Mouse (Mus musculus) embryonic facial prominence, embryonic 14.5 days (tissue): ENCODE measurements around the gene Sirt4. TPM values are rescaled to one million over a fixed set of nuclear protein-coding genes. Genes with fewer than 3 reads are reported as not detected.
A peak's percentile ranks its signal among the peaks of the same experiment; 100 is the strongest.
"Not testable (repeated sequence)": the region's sequence is repeated elsewhere in the genome, so short reads cannot be mapped to it uniquely, and the experiment has no call there.

Source experiments
- ATAC-seq: fragments of 200-750 bp; cut with Nextera tagmentation; 2 replicates; pipeline ENCODE4 v1.8.0; 2017; ENCODE audit warnings: low read depth, moderate number of reproducible peaks, moderate TSS enrichment
- DNase-seq: peaks from one replicate; pipeline ENCODE4 v3.0.0-alpha.2; 2015; ENCODE audit warnings: low spot score
- H3K27ac ChIP-seq: fragments of 300-500 bp; sonication (generic); replicated peaks from 2 replicates; pipeline ENCODE4 v1.5.1; 2014; ENCODE audit warnings: low read depth, mild to moderate bottlenecking, low read length, moderate library complexity
- H3K27me3 ChIP-seq: fragments of 300-500 bp; sonication (generic); replicated peaks from 2 replicates; pipeline ENCODE4 v1.6.1; 2014; ENCODE audit warnings: low read length; ENCODE audit not compliant: control insufficient read depth, insufficient read depth
- H3K36me3 ChIP-seq: fragments of 300-500 bp; sonication (generic); 2 replicates; pipeline ENCODE4 v1.6.1; 2014; ENCODE audit warnings: low read length, mixed read lengths; ENCODE audit not compliant: control insufficient read depth, insufficient read depth
- H3K4me1 ChIP-seq: fragments of 300-500 bp; sonication (generic); 2 replicates; pipeline ENCODE4 v1.6.1; 2014; ENCODE audit warnings: antibody characterized with exemption, low read length; ENCODE audit not compliant: control insufficient read depth, insufficient read depth
- H3K4me2 ChIP-seq: fragments of 300-500 bp; sonication (generic); 2 replicates; pipeline ENCODE4 v1.6.1; 2014; ENCODE audit warnings: low read depth, mild to moderate bottlenecking, low read length, moderate library complexity, mixed read lengths
- H3K4me3 ChIP-seq: fragments of 300-500 bp; sonication (generic); 2 replicates; pipeline ENCODE4 v1.5.1; 2014; ENCODE audit warnings: low read depth, mild to moderate bottlenecking, low read length
- H3K9ac ChIP-seq: fragments of 300-500 bp; sonication (generic); 2 replicates; pipeline ENCODE4 v1.6.1; 2014; ENCODE audit warnings: low read depth, mild to moderate bottlenecking, low read length, moderate library complexity, mixed read lengths
- H3K9me3 ChIP-seq: fragments of 300-500 bp; sonication (generic); 2 replicates; pipeline ENCODE4 v1.6.1; 2016; ENCODE audit warnings: low read length; ENCODE audit not compliant: control insufficient read depth
- whole genome bisulfite sequencing: fragments of 180-500 bp; shearing (Covaris S2); extraction: QIAGEN DNeasy Blood & Tissue Kit; methylation state at CpG from one replicate; pipeline ENCODE4 v1.1.7; 2014; 5-methylcytosine and 5-hydroxymethylcytosine counted together
- polyA plus RNA-seq: library from polyadenylated mRNA; unstranded; fragments of >200 nt; fragmentation: Nextera tagmentation; extraction: Ambion mirVana; gene quantifications from 2 replicates; pipeline ENCODE4 v1.2.1, GENCODE M21; 2014

Gene Sirt4
- polyA plus RNA-seq, 1 experiment from 2014 or later: 20.3 TPM

- Histone ChIP-seq H3K36me3 (no peaks in the 10 kb centered on the region), H3K4me2 (peak overlapping the region; percentile 94), H3K27me3 (no peaks in the 10 kb centered on the region), H3K9me3 (no peaks in the 10 kb centered on the region), H3K27ac (peak overlapping the region; percentile 65), H3K4me1 (peaks cover 38% of the 10 kb centered on the region), H3K9ac (peak overlapping the region; percentile 92), H3K4me3 (peak overlapping the region; percentile 92)
- 49% methylated on average over 15 of the region's 15 CpGs for WGBS
- ATAC-seq (no peak), DNase-seq (peak; percentile 42)
Measured at GRCm38 (mm10) chr5:115509790-115510689, 25.5 kb upstream of the Sirt4 start.

DNA sequence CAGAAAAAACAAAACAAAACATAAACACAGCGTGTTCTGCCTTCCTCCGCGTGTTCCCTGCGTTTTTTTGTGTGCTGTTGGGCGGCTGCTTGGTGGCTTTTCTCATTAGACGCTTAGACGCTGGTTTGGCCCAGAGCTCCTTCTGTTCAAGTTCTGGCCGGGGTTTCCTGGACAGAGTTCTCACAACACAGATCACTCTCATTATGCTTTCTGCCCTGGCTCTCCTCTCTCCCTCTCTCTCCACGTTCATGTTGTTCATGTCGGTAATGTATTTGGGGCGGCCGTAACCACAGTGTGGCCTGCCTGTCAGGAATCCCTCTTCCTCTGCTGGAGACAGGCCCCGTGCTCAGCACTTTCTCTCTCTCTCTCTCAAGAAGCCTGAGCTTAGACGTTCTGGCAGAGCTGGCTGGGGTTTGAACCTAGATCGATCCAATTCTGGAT, 24.8 kb upstream of the Sirt4 start:
- Histone ChIP-seq H3K9ac (peak overlapping the region; percentile 92), H3K27ac (peak overlapping the region; percentile 65), H3K4me3 (peak overlapping the region; percentile 92), H3K27me3 (no peaks in the 10 kb centered on the region), H3K9me3 (no peaks in the 10 kb centered on the region), H3K36me3 (no peaks in the 10 kb centered on the region), H3K4me1 (peaks cover 31% of the 10 kb centered on the region), H3K4me2 (peak overlapping the region; percentile 94)
- WGBS: 13% methylated on average over 15 of the region's 15 CpGs
- ATAC-seq: no peak; the same call in 1 of the 2 replicates
- peak; percentile 75 for DNase-seq

GRCm38 (mm10) chr5:115508859-115509147, 24.3 kb upstream of the Sirt4 start:
- Histone ChIP-seq H3K27me3 (no peaks in the 10 kb centered on the region), H3K9ac (peak overlapping the region; percentile 92), H3K4me2 (peak overlapping the region; percentile 94), H3K36me3 (no peaks in the 10 kb centered on the region), H3K9me3 (no peaks in the 10 kb centered on the region), H3K4me1 (peaks cover 29% of the 10 kb centered on the region), H3K4me3 (peak overlapping the region; percentile 92), H3K27ac (peak overlapping the region; percentile 65)
- 18% methylated on average over 10 of the region's 10 CpGs for WGBS
- peak; percentile 73 for DNase-seq
- ATAC-seq: peak; percentile 39

- WGBS: 21% methylated on average over 18 of the region's 18 CpGs
Measured at GRCm38 (mm10) chr5:115507981-115508858, 23.7 kb upstream of the Sirt4 start.

GRCm38 (mm10) chr5:115507267-115507980, 22.9 kb upstream of the Sirt4 start:
- Histone ChIP-seq H3K9me3 (no peaks in the 10 kb centered on the region), H3K9ac (peak overlapping the region; percentile 92), H3K27ac (0 out of 2 replicates have a peak overlapping the region, but pooled peaks have one; percentile 65), H3K4me2 (peak overlapping the region; percentile 94), H3K36me3 (no peaks in the 10 kb centered on the region), H3K4me1 (peaks cover 29% of the 10 kb centered on the region), H3K4me3 (peak overlapping the region; percentile 92), H3K27me3 (no peaks in the 10 kb centered on the region)
- WGBS: 9% methylated on average over 12 of the region's 12 CpGs
- ATAC-seq: no peak
- DNase-seq: no peak

More at GRCm38 (mm10) chr5:115507981-115508858, 23.7 kb upstream of the Sirt4 start:
- Histone ChIP-seq H3K9ac (peak overlapping the region; percentile 92), H3K4me3 (peak overlapping the region; percentile 92), H3K27me3 (no peaks in the 10 kb centered on the region), H3K36me3 (no peaks in the 10 kb centered on the region), H3K9me3 (no peaks in the 10 kb centered on the region), H3K27ac (peak overlapping the region; percentile 65), H3K4me2 (peak overlapping the region; percentile 94), H3K4me1 (peaks cover 29% of the 10 kb centered on the region)
- DNase-seq (no peak), ATAC-seq (no peak)

GRCm38 (mm10) chr5:115506454-115507201, 22.1 kb upstream of the Sirt4 start, which contains the start of gene Pxn:
Gene Pxn (plus strand): TSS chr5:115506676.
- Histone ChIP-seq H3K9ac (peak within 1 kb of the TSS; percentile 92), H3K4me1 (peaks cover 29% of the 10 kb centered on the region), H3K27ac (peak within 1 kb of the TSS; percentile 65), H3K4me2 (peak within 1 kb of the TSS; percentile 94), H3K9me3 (no peaks in the 10 kb centered on the region), H3K36me3 (no peaks in the 10 kb centered on the region), H3K27me3 (no peaks in the 10 kb centered on the region), H3K4me3 (peak within 1 kb of the TSS; percentile 92)
- 0% methylated on average over 5 of the region's 74 CpGs for WGBS
- DNase-seq (peak; percentile 87), ATAC-seq (peak; percentile 84)

DNA sequence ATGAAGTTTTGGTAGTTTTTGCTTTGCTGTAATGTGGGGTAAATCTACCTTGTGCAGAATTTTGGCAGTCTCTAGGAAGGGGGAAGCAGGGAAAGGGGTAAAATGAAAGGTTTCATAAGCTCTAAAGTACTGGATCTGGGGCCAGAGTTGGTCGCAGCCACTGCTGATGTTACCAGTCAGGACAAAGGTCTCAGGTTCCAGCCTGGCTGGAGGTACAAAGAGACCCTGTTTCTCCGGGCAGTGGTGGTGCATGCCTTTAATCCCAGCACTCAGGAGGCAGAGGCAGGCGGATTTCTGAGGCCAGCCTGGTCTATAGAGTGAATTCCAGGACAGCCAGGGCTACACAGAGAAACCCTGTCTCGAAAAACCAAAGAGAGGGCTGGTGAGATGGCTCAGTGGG, 21.1 kb upstream of the Sirt4 start:
- not testable (repeated sequence) for H3K36me3 ChIP-seq, DNase-seq, H3K27me3 ChIP-seq, H3K9ac ChIP-seq, ATAC-seq, H3K9me3 ChIP-seq, H3K4me3 ChIP-seq, H3K4me2 ChIP-seq, H3K27ac ChIP-seq
- 76% methylated on average over 4 of the region's 4 CpGs for WGBS
- H3K4me1 ChIP-seq: peaks cover 29% of the 10 kb centered on the region
